Mouse (Mus musculus) urinary bladder, adult 2 months (tissue): ENCODE measurements around the gene Dclre1c. TPM values are rescaled to one million over a fixed set of nuclear protein-coding genes. Genes with fewer than 3 reads are reported as not detected.
A peak's percentile ranks its signal among the peaks of the same experiment; 100 is the strongest.

Experiments used
- DNase-seq: peaks from one replicate; pipeline ENCODE4 v3.0.0; 2022; ENCODE audit warnings: low spot score
- polyA plus RNA-seq: library from polyadenylated mRNA; depleted of rRNA; stranded (reverse); fragments of >200 nt; gene quantifications from 2 replicates; pipeline ENCODE4 v1.2.3, GENCODE M21; 2012; rRNA removed

Gene Dclre1c
- polyA plus RNA-seq, 1 experiment: 11.9 TPM

DNA sequence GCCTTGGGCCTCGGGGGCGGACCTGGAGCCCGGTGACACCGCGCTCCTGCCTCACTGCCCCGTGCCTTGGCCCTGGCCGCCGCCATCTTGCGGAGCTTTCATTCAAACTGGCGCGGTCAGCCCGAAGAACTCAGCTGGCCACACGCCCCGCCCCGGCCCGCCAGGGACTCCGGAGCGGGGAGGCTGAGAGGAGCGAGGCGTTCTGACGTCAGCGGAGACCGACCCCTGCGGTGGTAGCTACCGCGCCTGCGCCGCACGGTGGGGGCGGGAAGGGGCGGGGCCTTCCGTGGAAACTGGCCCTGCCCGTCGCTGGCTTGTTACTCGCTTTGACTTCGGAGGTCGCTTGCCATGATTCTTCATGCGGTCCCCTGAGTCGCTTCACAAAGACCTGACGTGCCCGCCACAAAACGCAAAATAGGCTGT, 50.9 kb downstream of the Dclre1c start, which contains the start of gene Suv39h2:
Gene Suv39h2, minus strand, starts transcription at position 171 of the 423 bp plus-strand sequence.
- DNase-seq: peak; percentile 92

DNA sequence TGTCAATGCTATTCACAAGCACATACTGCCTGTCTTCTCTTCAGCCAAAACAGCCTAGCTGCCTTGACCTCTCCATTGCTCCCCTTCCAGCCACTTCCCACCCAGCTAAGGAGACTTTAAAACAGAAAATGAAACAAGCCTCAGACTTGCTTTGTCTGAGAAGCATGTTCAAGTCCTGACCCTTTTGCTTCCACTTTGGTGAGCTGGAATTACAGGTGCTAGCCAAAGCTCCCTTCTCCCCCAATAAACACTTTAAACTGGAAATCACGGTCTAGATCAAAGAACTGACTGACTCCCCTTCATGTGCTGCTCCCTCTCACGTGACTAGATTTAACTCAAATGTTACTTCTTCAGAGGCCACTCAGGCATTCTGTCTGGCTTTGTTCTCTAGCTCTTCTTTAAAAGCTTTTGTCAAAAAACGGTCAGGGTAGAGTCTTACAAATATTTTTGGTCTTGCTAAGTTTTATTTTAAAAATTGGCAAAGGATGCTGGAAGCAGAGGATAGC, 51.9 kb downstream of the Dclre1c start:
- no peak for DNase-seq

DNA sequence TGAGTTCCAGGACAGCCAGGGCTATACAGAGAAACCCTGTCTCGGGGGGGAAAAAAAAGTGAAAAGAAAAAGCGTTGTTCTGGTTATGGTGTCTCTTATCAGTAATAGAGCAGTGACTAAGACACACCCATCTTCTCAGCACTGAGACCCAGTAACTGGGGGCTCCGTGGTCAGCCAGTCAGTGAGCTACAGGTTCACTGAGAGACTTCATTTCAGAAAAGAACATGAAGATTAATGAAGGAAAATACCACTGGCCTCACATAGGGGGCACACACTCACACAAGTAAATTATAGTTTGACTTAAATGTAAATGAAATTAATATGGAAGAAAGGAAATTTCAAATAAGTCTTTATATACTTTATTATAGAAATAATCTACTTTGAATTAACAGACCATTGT, 56.3 kb downstream of the Dclre1c start:
- no peak for DNase-seq

DNA sequence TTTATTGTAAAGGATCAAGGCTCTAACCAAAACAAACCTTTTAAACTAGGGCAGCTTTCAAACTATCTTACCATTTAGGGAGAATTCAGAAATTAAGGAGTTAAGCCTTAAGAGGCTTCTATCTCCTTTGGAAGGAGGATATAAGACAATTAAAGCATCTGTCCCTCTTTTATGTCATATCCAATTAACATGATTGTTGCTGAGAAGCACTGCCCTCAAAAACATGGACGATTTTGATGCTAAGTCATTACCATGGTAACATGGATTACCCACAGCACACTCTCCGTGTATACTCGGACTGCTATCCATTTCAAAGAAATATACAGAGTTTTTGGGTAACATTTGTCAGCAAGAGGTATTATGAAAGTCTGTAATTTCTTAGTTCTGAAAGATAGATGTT, 65.9 kb downstream of the Dclre1c start:
- DNase-seq: no peak

DNA sequence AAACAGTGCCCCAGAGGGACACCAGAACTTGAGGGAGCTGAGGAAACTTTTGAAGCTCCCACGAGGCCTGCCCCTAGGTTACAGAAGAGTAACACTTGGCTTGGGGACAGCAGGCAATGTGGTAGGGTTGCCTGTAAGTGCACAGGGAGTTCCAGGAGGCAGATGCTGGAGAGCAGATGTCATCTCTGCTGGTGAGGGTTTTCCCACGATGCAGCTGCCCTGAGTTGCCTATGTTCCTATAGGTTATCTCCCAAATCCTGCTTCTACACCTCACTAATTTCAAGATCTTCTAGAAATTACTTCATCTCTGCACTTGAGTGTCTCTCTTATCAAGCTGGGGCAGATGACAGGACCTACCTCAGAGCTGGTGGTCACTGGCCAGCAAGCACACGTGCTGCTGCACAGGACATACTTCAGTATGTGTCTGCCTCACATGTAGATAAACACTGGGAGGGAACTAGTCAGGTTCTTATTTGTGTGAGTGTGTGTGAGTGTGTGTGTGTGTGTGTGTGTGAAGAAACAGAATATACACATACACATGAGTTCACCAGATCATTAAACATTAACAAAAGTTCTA, 70.0 kb downstream of the Dclre1c start:
- no peak for DNase-seq

DNA sequence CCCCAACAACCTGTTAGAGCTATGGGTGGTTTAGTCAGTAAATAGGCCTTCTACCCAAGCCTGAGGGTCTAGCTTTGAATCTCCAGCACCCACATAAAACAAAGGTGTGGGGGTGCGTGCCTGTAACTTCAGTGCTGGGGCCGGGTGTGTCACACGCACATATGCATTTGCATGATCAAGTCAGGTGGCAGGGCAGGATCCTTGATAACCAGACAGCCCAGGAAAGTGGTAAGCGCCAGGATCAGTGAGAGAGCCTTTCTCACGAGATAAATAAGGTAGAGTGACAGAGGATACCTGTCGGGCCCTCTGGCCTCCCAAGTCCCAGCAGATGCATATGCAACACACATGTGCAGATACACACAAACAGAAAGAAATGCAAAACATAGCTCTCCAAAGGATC, 75.6 kb downstream of the Dclre1c start:
- DNase-seq: no peak

DNA sequence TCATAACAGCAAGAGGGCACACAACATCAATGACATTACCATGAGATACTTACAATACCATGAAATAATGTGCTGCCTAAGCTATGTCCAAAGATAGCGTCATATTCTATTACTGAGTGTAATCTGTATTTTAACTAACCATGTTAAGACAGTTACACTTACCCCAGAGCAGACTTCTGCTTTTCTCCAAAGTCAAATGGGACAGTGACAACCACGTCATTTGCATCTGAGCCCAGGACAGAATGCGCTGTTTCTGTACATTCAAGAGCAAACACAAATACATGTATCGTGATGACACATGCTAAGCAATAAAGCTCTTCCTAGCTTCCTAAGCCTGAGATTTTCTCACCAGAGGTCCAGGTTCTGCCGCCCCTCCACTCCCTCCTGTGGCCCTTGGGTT, 77.0 kb downstream of the Dclre1c start:
- DNase-seq: no peak

DNA sequence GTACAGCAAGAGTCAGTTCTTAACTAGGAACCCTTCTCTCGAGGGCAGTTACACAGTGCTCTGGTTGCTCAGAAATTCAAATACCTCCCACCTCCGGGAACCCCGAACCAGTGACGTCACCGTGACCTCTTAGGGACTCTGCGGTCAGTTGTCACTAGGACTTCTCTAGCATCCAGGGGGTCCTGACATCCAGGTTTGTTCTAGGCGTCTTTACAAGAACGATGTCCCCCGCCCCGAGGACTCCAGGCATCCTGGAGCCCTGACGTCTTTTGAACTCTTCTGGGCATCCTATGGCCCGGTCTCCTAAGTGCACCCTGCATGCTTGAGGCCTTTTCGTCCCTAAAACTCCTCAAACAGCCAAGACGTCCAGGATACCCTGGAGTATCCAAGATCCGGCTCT, 88.1 kb downstream of the Dclre1c start:
- DNase-seq: no peak

DNA sequence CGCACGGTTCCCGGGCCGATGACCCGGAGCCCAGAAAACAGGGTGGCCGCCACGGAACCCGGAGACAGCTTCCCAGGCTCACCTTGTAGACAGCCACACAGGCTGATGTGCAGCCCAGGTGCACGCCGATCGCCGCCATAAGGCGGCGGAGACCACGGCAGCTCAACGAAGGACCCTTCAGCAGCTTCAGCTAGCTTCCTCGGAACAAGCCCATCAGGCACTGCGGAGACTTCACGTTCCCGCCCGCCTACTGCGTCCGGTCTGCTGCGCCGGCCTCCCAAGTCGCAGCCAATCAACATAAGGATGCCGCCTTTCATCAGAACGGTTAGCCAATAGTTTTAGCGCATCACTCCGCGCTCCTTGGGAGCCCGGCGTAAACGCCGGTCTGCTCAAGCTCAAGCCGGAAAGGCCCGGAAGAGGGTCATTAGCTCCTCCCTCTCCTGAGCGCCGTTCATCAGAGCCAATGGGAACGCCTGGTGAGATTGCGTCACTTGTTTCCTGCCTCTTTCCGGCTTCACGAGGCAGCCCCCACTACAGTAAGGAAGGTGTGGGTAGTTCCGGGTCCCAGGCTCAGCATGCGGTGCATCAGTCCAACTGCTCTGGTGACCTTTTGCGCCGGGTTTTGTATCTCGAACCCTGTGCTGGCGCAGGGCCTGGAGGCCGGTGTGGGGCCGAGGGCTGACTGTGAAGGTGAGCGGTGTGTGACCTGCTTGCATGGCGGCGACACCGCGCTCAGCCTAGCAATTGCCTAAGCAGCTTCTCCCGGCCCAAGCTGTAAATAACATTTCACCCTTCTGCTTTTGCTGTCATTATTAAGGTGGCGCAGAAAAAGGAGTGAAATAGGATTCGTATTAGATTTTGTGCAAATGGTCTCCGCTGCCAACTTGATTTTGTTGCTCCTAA, 88.9 kb downstream of the Dclre1c start, which contains the start of the genes Gm45902, Hspa14 and Cdnf:
Gene Gm45902, minus strand, starts transcription at position 239 of the 903 bp plus-strand sequence.
Gene Hspa14, minus strand, starts transcription at position 263 of the 903 bp plus-strand sequence.
Gene Cdnf, plus strand, starts transcription at position 479 of the 903 bp plus-strand sequence.
- peak; percentile 83 for DNase-seq

Other genes with a start within 250 kb of the Dclre1c start
- gene Nmt2, start 139.9 kb upstream of the Dclre1c start, polyA plus RNA-seq: 11.4 and 13.4 TPM in 2 replicates
- gene Rpp38, start 91.5 kb upstream of the Dclre1c start, polyA plus RNA-seq: 14.8 and 19.9 TPM in 2 replicates
- gene Acbd7, start 88.0 kb upstream of the Dclre1c start, polyA plus RNA-seq: 0.34 TPM in 1 of 2 replicates, not detected in the other
- not detected in 2 replicates for gene Olah, start 26.9 kb upstream of the Dclre1c start, polyA plus RNA-seq
- gene Meig1, start 1.5 kb upstream of the Dclre1c start, polyA plus RNA-seq: 0.22 and 0.29 TPM in 2 replicates
- 1.0 and 1.1 TPM in 2 replicates for gene Suv39h2, start 50.9 kb downstream of the Dclre1c start, polyA plus RNA-seq
- 1.5 and 1.7 TPM in 2 replicates for gene Gm45902, start 88.7 kb downstream of the Dclre1c start, polyA plus RNA-seq
- gene Hspa14, start 88.7 kb downstream of the Dclre1c start, polyA plus RNA-seq: 41.5 and 51.4 TPM in 2 replicates
- 3.8 and 5.3 TPM in 2 replicates for gene Cdnf, start 88.9 kb downstream of the Dclre1c start, polyA plus RNA-seq
- 30.9 and 37.2 TPM in 2 replicates for gene Fam107b, start 146.4 kb downstream of the Dclre1c start, polyA plus RNA-seq